Mouse (Mus musculus) neural tube, embryonic 14.5 days (tissue): ENCODE data around the gene Lrsam1. TPM values are rescaled to one million over a fixed set of nuclear protein-coding genes. Genes with fewer than 3 reads are reported as not detected.
A peak's percentile ranks its signal among the peaks of the same experiment; 100 is the strongest.

Source experiments
- ATAC-seq: fragments of 200-750 bp; cut with Nextera tagmentation; 2 replicates; pipeline ENCODE4 v1.8.0; 2017; ENCODE audit warnings: low read depth, mild to moderate bottlenecking, moderate TSS enrichment, moderate library complexity
- H3K27ac ChIP-seq: fragments of 300-500 bp; sonication (generic); 2 replicates; pipeline ENCODE4 v1.5.1; 2014; ENCODE audit warnings: low read depth, mild to moderate bottlenecking, control low read depth, low read length, moderate library complexity, mixed read lengths
- H3K27me3 ChIP-seq: fragments of 300-500 bp; sonication (generic); 2 replicates; pipeline ENCODE4 v1.6.1; 2014; ENCODE audit warnings: low read length; ENCODE audit not compliant: control insufficient read depth, insufficient read depth
- H3K36me3 ChIP-seq: fragments of 300-500 bp; sonication (generic); 2 replicates; pipeline ENCODE4 v1.6.1; 2014; ENCODE audit warnings: low read length, mixed read lengths; ENCODE audit not compliant: control insufficient read depth, insufficient read depth
- H3K4me1 ChIP-seq: fragments of 300-500 bp; sonication (generic); 2 replicates; pipeline ENCODE4 v1.6.1; 2014; ENCODE audit warnings: low read length; ENCODE audit not compliant: control insufficient read depth, insufficient read depth
- H3K4me2 ChIP-seq: fragments of 300-500 bp; sonication (generic); 2 replicates; pipeline ENCODE4 v1.6.1; 2014; ENCODE audit warnings: mild to moderate bottlenecking, low read depth, low read length, control low read depth
- H3K4me3 ChIP-seq: fragments of 300-500 bp; sonication (generic); 2 replicates; pipeline ENCODE4 v1.5.1; 2014; ENCODE audit warnings: low read depth, low read length, control low read depth, mixed read lengths
- H3K9ac ChIP-seq: fragments of 300-500 bp; sonication (generic); replicated peaks from 2 replicates; pipeline ENCODE4 v1.6.1; 2014; ENCODE audit warnings: low read depth, mild to moderate bottlenecking, control low read depth, low read length, mixed read lengths
- H3K9me3 ChIP-seq: fragments of 300-500 bp; sonication (generic); 2 replicates; pipeline ENCODE4 v1.6.1; 2016; ENCODE audit warnings: low read length; ENCODE audit not compliant: control insufficient read depth
- WGBS: fragments of 180-500 bp; shearing (Covaris S2); extraction: QIAGEN DNeasy Blood & Tissue Kit; methylation state at CpG from one replicate; pipeline ENCODE4 v1.1.7; 2014; 5-methylcytosine and 5-hydroxymethylcytosine counted together
- polyA plus RNA-seq: library from polyadenylated mRNA; unstranded; fragments of >200 nt; fragmentation: Nextera tagmentation; extraction: Ambion mirVana; gene quantifications from 2 replicates; pipeline ENCODE4 v1.2.1, GENCODE M21; 2014

Lrsam1 gene
- polyA plus RNA-seq, 1 experiment from 2014 or later = 19.3 TPM

- 86% methylated on average over 1 of the region's 1 CpGs for WGBS
- Histone ChIP-seq H3K4me3 (no peak overlapping the region), H3K4me2 (no peak overlapping the region), H3K9me3 (no peaks in the 10 kb centered on the region), H3K27ac (no peak overlapping the region), H3K9ac (no peak overlapping the region), H3K4me1 (peaks cover 30% of the 10 kb centered on the region), H3K27me3 (no peaks in the 10 kb centered on the region), H3K36me3 (peaks cover 12% of the 10 kb centered on the region)
- ATAC-seq = no peak
Observed at GRCm38 (mm10) chr2:32963981-32964380, 2.6 kb upstream of the Lrsam1 start.

GRCm38 (mm10) chr2:32963544-32963943, 2.1 kb upstream of the Lrsam1 start:
- no peak overlapping the region for H3K9ac ChIP-seq
- H3K4me2 ChIP-seq = no peak overlapping the region
- no peaks in the 10 kb centered on the region for H3K27me3 ChIP-seq
- 78% methylated on average over 4 of the region's 4 CpGs for WGBS
- no peaks in the 10 kb centered on the region for H3K9me3 ChIP-seq
- H3K27ac ChIP-seq = no peak overlapping the region
- no peak overlapping the region for H3K4me3 ChIP-seq
- peaks cover 12% of the 10 kb centered on the region for H3K36me3 ChIP-seq
- ATAC-seq = no peak
- peaks cover 30% of the 10 kb centered on the region for H3K4me1 ChIP-seq

GRCm38 (mm10) chr2:32962875-32963220, 1.4 kb upstream of the Lrsam1 start:
- Histone ChIP-seq H3K27ac (no peak overlapping the region), H3K4me1 (peaks cover 28% of the 10 kb centered on the region), H3K36me3 (peaks cover 12% of the 10 kb centered on the region), H3K4me3 (peak overlapping the region; percentile 73), H3K9ac (peak overlapping the region; percentile 83), H3K27me3 (no peaks in the 10 kb centered on the region), H3K4me2 (peak overlapping the region; percentile 99), H3K9me3 (no peaks in the 10 kb centered on the region)
- ATAC-seq = no peak
- WGBS = 10% methylated on average over 9 of the region's 9 CpGs

- ATAC-seq = no peak
- H3K4me1 ChIP-seq = peaks cover 22% of the 10 kb centered on the region
Observed at GRCm38 (mm10) chr2:32962062-32962874, 854 bp upstream of the Lrsam1 start.

GRCm38 (mm10) chr2:32960273-32960672, 1.1 kb downstream of the Lrsam1 start:
- 91% methylated on average over 4 of the region's 4 CpGs for WGBS
- Histone ChIP-seq H3K36me3 (peaks cover 12% of the 10 kb centered on the region), H3K9me3 (no peaks in the 10 kb centered on the region), H3K9ac (0 out of 2 replicates have a peak overlapping the region, but pooled peaks have one; percentile 83), H3K27ac (no peak overlapping the region), H3K4me3 (0 out of 2 replicates have a peak overlapping the region, but pooled peaks have one; percentile 73), H3K4me2 (peak overlapping the region; percentile 99), H3K4me1 (peaks cover 20% of the 10 kb centered on the region), H3K27me3 (no peaks in the 10 kb centered on the region)
- ATAC-seq = no peak

More at GRCm38 (mm10) chr2:32962062-32962874, 854 bp upstream of the Lrsam1 start:
- no peaks in the 10 kb centered on the region for H3K27me3 ChIP-seq
- WGBS = 1% methylated on average over 33 of the region's 33 CpGs
- peaks cover 12% of the 10 kb centered on the region for H3K36me3 ChIP-seq
- peak overlapping the region; percentile 73 for H3K4me3 ChIP-seq
- H3K9ac ChIP-seq = peak overlapping the region; percentile 83
- H3K9me3 ChIP-seq = no peaks in the 10 kb centered on the region
- H3K4me2 ChIP-seq = peak overlapping the region; percentile 99
- peak overlapping the region; percentile 76 for H3K27ac ChIP-seq

- peaks cover 5% of the 10 kb centered on the region; the same call in 1 of the 2 replicates for H3K36me3 ChIP-seq
- no peak overlapping the region for H3K9ac ChIP-seq
- 64% methylated on average over 8 of the region's 8 CpGs for WGBS
- H3K27ac ChIP-seq = no peak overlapping the region
- ATAC-seq = no peak
- no peak overlapping the region for H3K4me2 ChIP-seq
- H3K4me3 ChIP-seq = no peak overlapping the region
- no peaks in the 10 kb centered on the region for H3K9me3 ChIP-seq
- H3K27me3 ChIP-seq = no peaks in the 10 kb centered on the region
- H3K4me1 ChIP-seq = peaks cover 9% of the 10 kb centered on the region; the same call in 1 of the 2 replicates
Observed at GRCm38 (mm10) chr2:32957344-32957743, 4.1 kb downstream of the Lrsam1 start.

GRCm38 (mm10) chr2:32954581-32954980, 6.8 kb downstream of the Lrsam1 start:
- Histone ChIP-seq H3K36me3 (peaks cover 12% of the 10 kb centered on the region; the same call in 1 of the 2 replicates), H3K9me3 (no peaks in the 10 kb centered on the region), H3K4me2 (no peak overlapping the region), H3K4me1 (no peaks in the 10 kb centered on the region), H3K9ac (no peak overlapping the region), H3K27me3 (no peaks in the 10 kb centered on the region), H3K27ac (no peak overlapping the region), H3K4me3 (no peak overlapping the region)
- 84% methylated on average over 2 of the region's 2 CpGs for WGBS
- no peak for ATAC-seq

GRCm38 (mm10) chr2:32947454-32947853, 14.0 kb downstream of the Lrsam1 start:
- Histone ChIP-seq H3K27me3 (no peaks in the 10 kb centered on the region), H3K9ac (no peak overlapping the region), H3K9me3 (no peaks in the 10 kb centered on the region), H3K36me3 (peaks cover 39% of the 10 kb centered on the region), H3K4me3 (no peak overlapping the region), H3K27ac (no peak overlapping the region), H3K4me2 (no peak overlapping the region), H3K4me1 (no peaks in the 10 kb centered on the region)
- no peak for ATAC-seq
- 90% methylated on average over 11 of the region's 11 CpGs for WGBS

- no peak overlapping the region for H3K9ac ChIP-seq
- H3K4me2 ChIP-seq = no peak overlapping the region
- no peak overlapping the region for H3K4me3 ChIP-seq
- H3K9me3 ChIP-seq = no peaks in the 10 kb centered on the region
- H3K27me3 ChIP-seq = no peaks in the 10 kb centered on the region
- no peak overlapping the region for H3K27ac ChIP-seq
- H3K4me1 ChIP-seq = no peaks in the 10 kb centered on the region
- WGBS = 94% methylated on average over 4 of the region's 4 CpGs
- peaks cover 50% of the 10 kb centered on the region for H3K36me3 ChIP-seq
- ATAC-seq = no peak
Observed at GRCm38 (mm10) chr2:32940483-32940882, 20.9 kb downstream of the Lrsam1 start.
